Mouse (Mus musculus) midbrain, embryonic 11.5 days (tissue): ENCODE results near the gene 9230102O04Rik. TPM values are rescaled to one million over a fixed set of nuclear protein-coding genes. Genes with fewer than 3 reads are reported as not detected.

Experiments used
- ATAC-seq: fragments of 200-750 bp; cut with Nextera tagmentation; 2 replicates; pipeline ENCODE4 v1.8.0; 2017; ENCODE audit warnings: moderate TSS enrichment, moderate library complexity; ENCODE audit not compliant: low FRiP score
- DNase-seq: peaks from one replicate; pipeline ENCODE4 v3.0.0; 2015; ENCODE audit warnings: low spot score; ENCODE audit errors: missing footprints
- H3K27ac ChIP-seq: fragments of 300-500 bp; sonication (generic); 2 replicates; pipeline ENCODE4 v1.5.1; 2014; ENCODE audit warnings: low read depth, low read length
- H3K27me3 ChIP-seq: fragments of 300-500 bp; sonication (generic); 2 replicates; pipeline ENCODE4 v1.6.1; 2014; ENCODE audit warnings: mild to moderate bottlenecking, low read length, moderate library complexity, mixed read lengths; ENCODE audit not compliant: control insufficient read depth, insufficient read depth
- H3K36me3 ChIP-seq: fragments of 300-500 bp; sonication (generic); 2 replicates; pipeline ENCODE4 v1.6.1; 2014; ENCODE audit warnings: mild to moderate bottlenecking, low read length, moderate library complexity, mixed read lengths; ENCODE audit not compliant: control insufficient read depth, insufficient read depth
- H3K4me1 ChIP-seq: fragments of 300-500 bp; sonication (generic); 2 replicates; pipeline ENCODE4 v1.6.1; 2014; ENCODE audit warnings: low read length; ENCODE audit not compliant: control insufficient read depth, insufficient read depth
- H3K4me2 ChIP-seq: fragments of 300-500 bp; sonication (generic); 2 replicates; pipeline ENCODE4 v1.6.1; 2014; ENCODE audit warnings: mild to moderate bottlenecking, moderate library complexity
- H3K4me3 ChIP-seq: fragments of 300-500 bp; sonication (generic); 2 replicates; pipeline ENCODE4 v1.5.1; 2014; ENCODE audit warnings: low read depth, low read length
- H3K9ac ChIP-seq: fragments of 300-500 bp; sonication (generic); 2 replicates; pipeline ENCODE4 v1.6.1; 2014; ENCODE audit warnings: low read length
- H3K9me3 ChIP-seq: fragments of 300-500 bp; sonication (generic); 2 replicates; pipeline ENCODE4 v1.6.1; 2016; ENCODE audit warnings: low read length; ENCODE audit not compliant: control insufficient read depth
- WGBS: fragments of 180-500 bp; shearing (Covaris S2); extraction: QIAGEN DNeasy Blood & Tissue Kit; methylation state at CpG from one replicate; pipeline ENCODE4 v1.1.7; 2014; 5-methylcytosine and 5-hydroxymethylcytosine counted together
- polyA plus RNA-seq: library from polyadenylated mRNA; unstranded; fragments of >200 nt; fragmentation: Nextera tagmentation; extraction: Ambion mirVana; gene quantifications from 2 replicates; pipeline ENCODE4 v1.2.1, GENCODE M21; 2014

Gene 9230102O04Rik
- polyA plus RNA-seq, 1 experiment from 2014 or later: 1.4 TPM

GRCm38 (mm10) chr2:9887636-9888035, 1.7 kb downstream of the 9230102O04Rik start:
- no peak for ATAC-seq
- H3K9ac ChIP-seq: no peak overlapping the region; the same call in 1 of the 2 replicates
- H3K9me3 ChIP-seq: no peaks in the 10 kb centered on the region
- H3K27ac ChIP-seq: no peak overlapping the region
- H3K36me3 ChIP-seq: no peaks in the 10 kb centered on the region
- no peak overlapping the region for H3K4me2 ChIP-seq
- peak overlapping the region; percentile 20 for H3K4me3 ChIP-seq
- peaks cover 7% of the 10 kb centered on the region for H3K4me1 ChIP-seq
- 0% methylated on average over 7 of the region's 7 CpGs for WGBS
- H3K27me3 ChIP-seq: peaks cover 88% of the 10 kb centered on the region
- peak; percentile 93 for DNase-seq

GRCm38 (mm10) chr2:9886921-9887610, 2.3 kb downstream of the 9230102O04Rik start:
- H3K4me1 ChIP-seq: peaks cover 12% of the 10 kb centered on the region
- H3K27me3 ChIP-seq: peaks cover 88% of the 10 kb centered on the region
- DNase-seq (peak; percentile 92), ATAC-seq (no peak)
- no peaks in the 10 kb centered on the region for H3K36me3 ChIP-seq
- no peaks in the 10 kb centered on the region for H3K9me3 ChIP-seq
- 3% methylated on average over 7 of the region's 7 CpGs for WGBS
- no peak overlapping the region for H3K27ac ChIP-seq
- no peak overlapping the region for H3K4me2 ChIP-seq
- peak overlapping the region; percentile 20 for H3K4me3 ChIP-seq
- peak overlapping the region; percentile 33; the same call in 1 of the 2 replicates for H3K9ac ChIP-seq

GRCm38 (mm10) chr2:9886031-9886430, 3.3 kb downstream of the 9230102O04Rik start:
- 0 out of 2 replicates have a peak overlapping the region, but pooled peaks have one; percentile 3 for H3K4me2 ChIP-seq
- H3K9me3 ChIP-seq: no peaks in the 10 kb centered on the region
- H3K27me3 ChIP-seq: peaks cover 93% of the 10 kb centered on the region
- no peak for ATAC-seq
- peak overlapping the region; percentile 30; the same call in 1 of the 2 replicates for H3K9ac ChIP-seq
- H3K4me1 ChIP-seq: peaks cover 20% of the 10 kb centered on the region
- peak; percentile 94 for DNase-seq
- no peak overlapping the region for H3K27ac ChIP-seq
- WGBS: 6% methylated on average over 3 of the region's 3 CpGs
- H3K4me3 ChIP-seq: peak overlapping the region; percentile 26
- H3K36me3 ChIP-seq: no peaks in the 10 kb centered on the region

DNA sequence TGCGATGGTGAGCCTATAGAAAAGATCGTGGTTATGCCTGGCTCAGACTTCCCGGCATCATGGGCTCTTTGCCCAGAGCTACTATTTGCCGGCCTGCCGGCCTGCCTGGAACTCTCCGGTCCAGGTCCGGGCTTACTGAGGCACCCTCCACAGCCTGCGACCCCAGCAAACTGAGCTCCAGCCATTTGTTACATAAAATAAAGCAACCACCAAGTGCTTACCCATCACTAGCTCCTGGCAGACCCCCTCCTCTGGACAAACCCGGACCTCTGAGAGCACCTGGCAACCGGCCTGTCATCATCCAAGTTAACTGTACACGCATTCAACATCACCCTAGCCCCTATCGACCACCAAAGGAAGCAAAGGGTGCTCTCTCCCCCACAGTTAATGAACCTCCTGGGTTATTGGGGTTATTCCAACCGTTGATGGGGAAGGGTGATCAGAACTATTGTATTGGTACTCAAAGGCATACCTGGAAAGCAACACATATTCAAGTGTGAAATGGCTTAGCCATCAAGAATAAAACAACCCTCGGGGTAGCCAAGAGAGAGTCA, 4.0 kb downstream of the 9230102O04Rik start:
- Histone ChIP-seq H3K36me3 (no peaks in the 10 kb centered on the region), H3K4me1 (peaks cover 21% of the 10 kb centered on the region), H3K9ac (no peak overlapping the region), H3K27me3 (peaks cover 95% of the 10 kb centered on the region), H3K4me3 (peak overlapping the region; percentile 26), H3K9me3 (no peaks in the 10 kb centered on the region), H3K4me2 (no peak overlapping the region), H3K27ac (0 out of 2 replicates have a peak overlapping the region, but pooled peaks have one; percentile 11)
- DNase-seq (peak; percentile 95), ATAC-seq (no peak)
- 3% methylated on average over 14 of the region's 14 CpGs for WGBS

DNA sequence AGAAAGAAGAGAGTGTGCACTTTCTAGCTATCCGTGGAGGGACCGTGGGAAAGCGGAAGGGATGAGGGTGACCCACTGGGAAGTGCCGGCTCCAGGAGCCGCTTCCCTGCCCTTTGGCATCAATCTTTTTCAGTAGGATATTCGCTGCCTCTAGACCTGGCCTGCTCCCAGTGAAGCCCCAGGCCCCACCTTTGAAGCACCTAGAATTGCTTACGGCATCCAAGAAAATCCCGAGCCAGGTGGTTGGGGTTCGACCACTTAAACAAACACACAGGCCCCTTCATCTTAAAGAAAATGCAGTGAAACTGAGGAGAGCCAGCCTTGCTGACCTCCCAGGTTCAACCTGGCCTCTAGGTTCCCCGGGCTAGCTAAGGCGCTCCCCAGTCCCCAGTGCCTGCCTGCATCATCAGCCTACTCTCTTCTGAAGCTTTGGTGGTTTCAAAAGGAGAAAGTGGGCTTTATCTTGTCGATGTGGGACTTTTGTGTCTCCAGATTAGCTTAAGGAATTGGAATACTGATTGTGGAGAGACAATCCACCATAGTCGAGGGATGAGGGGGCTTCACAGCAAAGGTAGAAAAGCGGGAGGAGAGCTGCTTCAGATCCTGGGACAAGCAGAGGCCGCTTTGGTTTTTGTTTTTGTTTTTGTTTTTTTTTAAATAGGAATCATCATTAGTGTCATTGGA, 4.7 kb downstream of the 9230102O04Rik start:
- peak; percentile 97 for DNase-seq
- H3K4me2 ChIP-seq: no peak overlapping the region; the same call in 1 of the 2 replicates
- H3K27me3 ChIP-seq: peaks cover 94% of the 10 kb centered on the region
- no peak for ATAC-seq
- H3K27ac ChIP-seq: peak overlapping the region; percentile 11; the same call in 1 of the 2 replicates
- peak overlapping the region; percentile 26 for H3K4me3 ChIP-seq
- peaks cover 21% of the 10 kb centered on the region for H3K4me1 ChIP-seq
- no peaks in the 10 kb centered on the region for H3K36me3 ChIP-seq
- H3K9ac ChIP-seq: peak overlapping the region; percentile 0
- no peaks in the 10 kb centered on the region for H3K9me3 ChIP-seq
- under 1% methylated on average over 14 of the region's 15 CpGs for WGBS

DNA sequence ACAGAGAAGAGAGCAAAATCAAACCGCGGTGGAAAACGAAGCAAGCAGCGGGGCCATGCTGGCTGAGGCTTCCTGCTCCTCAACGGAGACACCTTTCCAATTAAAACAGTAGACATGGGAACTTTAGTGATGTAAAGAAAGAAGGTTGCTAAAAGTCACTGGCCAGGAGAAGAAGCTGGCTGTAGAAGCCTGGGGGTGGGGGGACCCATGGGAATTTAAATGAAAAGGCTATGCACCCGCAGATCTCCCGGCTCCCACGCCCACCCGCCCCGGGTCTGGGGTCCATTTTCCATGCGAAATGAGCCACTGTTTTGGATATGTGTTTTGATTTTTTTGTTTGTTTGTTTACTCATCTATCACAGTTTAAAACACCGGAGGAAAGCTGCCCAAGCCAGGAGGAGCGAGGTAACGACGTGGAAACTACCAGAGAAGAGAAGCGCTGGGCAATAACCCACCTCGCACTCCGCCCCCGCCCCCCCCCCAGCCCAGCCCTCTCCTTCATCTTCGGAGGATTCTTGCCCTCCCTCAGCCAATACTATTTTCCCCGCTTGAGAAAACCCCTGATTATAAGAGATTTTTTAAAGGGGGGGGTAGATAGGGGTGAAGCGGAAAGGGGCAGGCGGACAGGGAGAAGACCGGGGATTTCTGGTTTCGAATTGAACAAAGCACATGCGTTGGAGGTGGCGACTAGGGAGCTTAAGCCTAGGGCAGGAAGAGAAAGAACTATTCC, 5.4 kb downstream of the 9230102O04Rik start:
- peaks cover 17% of the 10 kb centered on the region for H3K4me1 ChIP-seq
- ATAC-seq (no peak), DNase-seq (peak; percentile 92)
- H3K4me2 ChIP-seq: peak overlapping the region; percentile 60; the same call in 1 of the 2 replicates
- H3K4me3 ChIP-seq: peak overlapping the region; percentile 26
- peaks cover 87% of the 10 kb centered on the region for H3K27me3 ChIP-seq
- peak overlapping the region; percentile 9; the same call in 1 of the 2 replicates for H3K9ac ChIP-seq
- H3K36me3 ChIP-seq: no peaks in the 10 kb centered on the region
- no peak overlapping the region for H3K27ac ChIP-seq
- 0% methylated on average over 27 of the region's 27 CpGs for WGBS
- H3K9me3 ChIP-seq: no peaks in the 10 kb centered on the region

- H3K9ac ChIP-seq: peak overlapping the region; percentile 44
- H3K9me3 ChIP-seq: no peaks in the 10 kb centered on the region
- WGBS: under 1% methylated on average over 43 of the region's 43 CpGs
- H3K27ac ChIP-seq: peak overlapping the region; percentile 20; the same call in 1 of the 2 replicates
- ATAC-seq (no peak), DNase-seq (peak; percentile 97)
- H3K36me3 ChIP-seq: no peaks in the 10 kb centered on the region
- H3K4me1 ChIP-seq: peaks cover 19% of the 10 kb centered on the region
- H3K4me2 ChIP-seq: peak overlapping the region; percentile 60
- H3K27me3 ChIP-seq: peaks cover 87% of the 10 kb centered on the region
- H3K4me3 ChIP-seq: peak overlapping the region; percentile 26
Measured at GRCm38 (mm10) chr2:9882926-9883802, 6.2 kb downstream of the 9230102O04Rik start.

- peak overlapping the region; percentile 60 for H3K4me2 ChIP-seq
- H3K9me3 ChIP-seq: no peaks in the 10 kb centered on the region
- H3K4me1 ChIP-seq: peaks cover 19% of the 10 kb centered on the region
- peak overlapping the region; percentile 26 for H3K4me3 ChIP-seq
- under 1% methylated on average over 39 of the region's 39 CpGs for WGBS
- H3K27ac ChIP-seq: peak overlapping the region; percentile 8; the same call in 1 of the 2 replicates
- H3K36me3 ChIP-seq: no peaks in the 10 kb centered on the region
- DNase-seq (peak; percentile 96), ATAC-seq (no peak)
- H3K9ac ChIP-seq: peak overlapping the region; percentile 44
- peaks cover 85% of the 10 kb centered on the region for H3K27me3 ChIP-seq
Measured at GRCm38 (mm10) chr2:9882371-9882925, 6.9 kb downstream of the 9230102O04Rik start.
